Mouse (Mus musculus) hindbrain, embryonic 14.5 days (tissue): ENCODE measurements around the gene Dlgap4. TPM values are rescaled to one million over a fixed set of nuclear protein-coding genes. Genes with fewer than 3 reads are reported as not detected.

ENCODE experiments used
- ATAC-seq: fragments of 200-750 bp; cut with Nextera tagmentation; 2 replicates; pipeline ENCODE4 v1.8.0; 2017; ENCODE audit warnings: moderate number of reproducible peaks, mild to moderate bottlenecking, moderate TSS enrichment, moderate library complexity; ENCODE audit not compliant: low FRiP score
- DNase-seq: peaks from one replicate; pipeline ENCODE4 v3.0.0-alpha.2; 2015; ENCODE audit warnings: low spot score
- H3K27ac ChIP-seq: fragments of 300-500 bp; sonication (generic); 2 replicates; pipeline ENCODE4 v1.5.1; 2014; ENCODE audit warnings: mild to moderate bottlenecking, moderate library complexity
- H3K27me3 ChIP-seq: fragments of 300-500 bp; sonication (generic); 2 replicates; pipeline ENCODE4 v1.6.1; 2014; ENCODE audit warnings: mild to moderate bottlenecking, low read length, mixed read lengths; ENCODE audit not compliant: control insufficient read depth, insufficient read depth
- H3K36me3 ChIP-seq: fragments of 300-500 bp; sonication (generic); replicated peaks from 2 replicates; pipeline ENCODE4 v1.6.1; 2014; ENCODE audit not compliant: control insufficient read depth, insufficient read depth
- H3K4me1 ChIP-seq: fragments of 300-500 bp; sonication (generic); replicated peaks from 2 replicates; pipeline ENCODE4 v1.6.1; 2014; ENCODE audit warnings: antibody characterized with exemption, low read length, mixed read lengths; ENCODE audit not compliant: control insufficient read depth, insufficient read depth
- H3K4me2 ChIP-seq: fragments of 300-500 bp; sonication (generic); replicated peaks from 2 replicates; pipeline ENCODE4 v1.6.1; 2014; ENCODE audit warnings: mild to moderate bottlenecking, moderate library complexity
- H3K4me3 ChIP-seq: fragments of 300-500 bp; sonication (generic); replicated peaks from 2 replicates; pipeline ENCODE4 v1.5.1; 2014; ENCODE audit warnings: mild to moderate bottlenecking, low read length
- H3K9ac ChIP-seq: fragments of 300-500 bp; sonication (generic); 2 replicates; pipeline ENCODE4 v1.6.1; 2014
- H3K9me3 ChIP-seq: fragments of 300-500 bp; sonication (generic); 2 replicates; pipeline ENCODE4 v1.6.1; 2016; ENCODE audit warnings: low read length; ENCODE audit not compliant: control insufficient read depth
- WGBS: fragments of 180-500 bp; shearing (Covaris S2); extraction: QIAGEN DNeasy Blood & Tissue Kit; methylation state at CpG from one replicate; pipeline ENCODE4 v1.1.7; 2014; 5-methylcytosine and 5-hydroxymethylcytosine counted together
- polyA plus RNA-seq: library from polyadenylated mRNA; unstranded; fragments of >200 nt; fragmentation: Nextera tagmentation; extraction: Ambion mirVana; gene quantifications from 2 replicates; pipeline ENCODE4 v1.2.1, GENCODE M21; 2014

The Dlgap4 gene
- polyA plus RNA-seq, 1 experiment from 2014 or later: 220 TPM

DNA sequence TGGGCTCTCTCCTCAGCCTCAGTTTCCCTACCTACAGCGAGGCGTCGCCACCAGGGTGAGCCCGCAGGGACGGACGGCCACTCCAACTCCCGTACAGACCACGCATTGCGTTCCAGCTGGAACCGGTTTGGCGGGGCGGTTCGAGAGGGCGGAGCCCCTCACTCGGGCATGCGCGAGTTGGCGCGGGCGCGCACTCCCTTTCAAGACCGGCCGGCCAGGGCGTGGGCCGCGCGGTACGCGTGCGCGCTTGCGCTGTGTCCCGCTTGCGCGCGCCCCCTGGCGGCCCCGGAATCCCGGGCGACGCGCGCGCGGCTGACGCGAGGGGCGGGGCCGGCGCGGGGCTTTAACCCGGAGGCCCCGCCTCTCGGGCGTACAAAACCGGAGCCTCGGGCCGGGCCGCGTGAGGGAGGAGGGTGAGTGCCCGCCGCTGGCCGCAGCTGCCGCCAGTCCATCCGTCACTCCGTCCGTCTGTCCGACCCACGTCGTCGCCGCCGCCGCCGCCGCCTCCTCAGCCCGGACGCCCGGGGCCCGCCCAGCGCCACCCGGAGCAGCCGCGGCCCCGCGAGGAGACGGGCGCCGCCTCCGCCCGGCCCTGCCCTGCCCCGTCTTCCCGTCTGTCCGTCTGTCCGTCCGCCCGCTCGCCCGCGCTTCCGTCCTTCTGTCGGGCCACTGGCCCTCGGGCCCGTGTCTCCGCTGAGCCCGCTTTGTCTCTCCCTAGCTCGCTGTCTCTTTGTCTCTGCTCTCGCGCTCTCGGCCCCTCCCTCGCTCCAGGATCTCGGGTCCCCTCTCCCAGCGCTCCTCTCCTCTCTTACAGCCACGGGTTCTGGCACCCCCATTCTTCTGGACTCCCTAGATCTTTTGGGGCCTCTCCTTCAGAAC is 107.4 kb downstream of the Dlgap4 start:
- Histone ChIP-seq H3K4me2 (peak overlapping the region; percentile 85), H3K4me1 (peaks cover 55% of the 10 kb centered on the region), H3K9ac (peak overlapping the region; percentile 97), H3K4me3 (peak overlapping the region; percentile 91), H3K27ac (peak overlapping the region; percentile 95), H3K9me3 (no peaks in the 10 kb centered on the region), H3K27me3 (no peaks in the 10 kb centered on the region), H3K36me3 (no peaks in the 10 kb centered on the region)
- ATAC-seq (peak; percentile 89), DNase-seq (peak; percentile 98)
- under 1% methylated on average over 90 of the region's 114 CpGs for WGBS

DNA sequence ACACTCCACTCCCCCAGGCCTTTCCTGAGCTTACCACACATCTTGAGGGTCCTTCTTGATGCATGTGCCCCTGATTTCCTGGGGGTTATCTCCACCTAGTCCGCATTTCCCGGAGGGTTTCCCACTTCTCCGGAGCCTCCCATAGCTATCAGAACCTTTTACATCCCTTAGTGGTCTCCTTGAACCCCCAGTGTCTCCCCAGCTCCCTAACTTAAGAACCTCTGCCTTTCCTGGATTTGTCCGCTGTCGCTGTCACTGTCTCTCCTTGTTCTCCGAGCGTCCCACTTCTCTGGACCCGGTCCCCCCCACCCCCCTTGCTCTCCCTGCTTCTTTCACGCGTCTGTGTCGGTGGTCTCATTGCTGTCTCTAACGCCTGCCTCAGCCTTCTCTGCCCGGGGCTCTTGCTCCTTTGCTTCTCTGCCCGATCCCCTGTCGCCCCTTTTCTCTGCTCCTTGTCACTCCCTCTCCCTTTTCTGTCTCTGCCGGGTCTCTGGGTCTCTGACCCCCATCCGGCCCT is 108.1 kb downstream of the Dlgap4 start:
- no peaks in the 10 kb centered on the region for H3K27me3 ChIP-seq
- H3K27ac ChIP-seq: peak overlapping the region; percentile 95
- H3K9me3 ChIP-seq: no peaks in the 10 kb centered on the region
- H3K9ac ChIP-seq: peak overlapping the region; percentile 97
- WGBS: 0% methylated on average over 17 of the region's 17 CpGs
- ATAC-seq (no peak), DNase-seq (no peak)
- peak overlapping the region; percentile 91 for H3K4me3 ChIP-seq
- peak overlapping the region; percentile 85 for H3K4me2 ChIP-seq
- no peaks in the 10 kb centered on the region for H3K36me3 ChIP-seq
- H3K4me1 ChIP-seq: peaks cover 62% of the 10 kb centered on the region

DNA sequence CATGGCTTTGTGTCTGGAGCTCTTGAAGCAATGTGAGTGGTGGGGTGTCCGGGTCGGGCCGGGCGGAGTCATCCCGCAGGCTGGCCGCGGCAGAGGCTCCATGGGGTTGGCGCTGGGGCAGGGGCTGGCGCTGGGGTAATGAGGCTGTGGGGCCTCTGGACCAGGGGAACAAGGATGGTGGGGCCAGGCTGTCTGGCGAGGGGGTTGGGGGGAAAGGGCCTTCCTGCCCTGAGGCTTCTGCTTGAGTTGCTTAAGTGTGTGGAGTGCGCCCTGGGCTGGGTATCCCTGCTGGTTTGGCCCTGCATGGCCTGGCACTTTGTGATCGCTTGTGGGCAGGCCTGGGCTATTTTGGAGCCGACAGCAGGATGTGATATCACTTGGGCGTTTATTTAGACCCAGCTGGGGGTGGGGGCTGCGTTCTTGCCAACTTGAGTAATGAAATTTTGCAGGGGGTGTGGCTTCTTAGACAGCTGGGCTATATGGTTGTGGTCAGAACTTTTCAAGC is 108.6 kb downstream of the Dlgap4 start:
- no peaks in the 10 kb centered on the region for H3K9me3 ChIP-seq
- DNase-seq (peak; percentile 46), ATAC-seq (no peak)
- 1% methylated on average over 15 of the region's 15 CpGs for WGBS
- peak overlapping the region; percentile 85 for H3K4me2 ChIP-seq
- H3K27me3 ChIP-seq: no peaks in the 10 kb centered on the region
- peaks cover 62% of the 10 kb centered on the region for H3K4me1 ChIP-seq
- H3K36me3 ChIP-seq: no peaks in the 10 kb centered on the region
- H3K27ac ChIP-seq: peak overlapping the region; percentile 95
- peak overlapping the region; percentile 91 for H3K4me3 ChIP-seq
- peak overlapping the region; percentile 97 for H3K9ac ChIP-seq

DNA sequence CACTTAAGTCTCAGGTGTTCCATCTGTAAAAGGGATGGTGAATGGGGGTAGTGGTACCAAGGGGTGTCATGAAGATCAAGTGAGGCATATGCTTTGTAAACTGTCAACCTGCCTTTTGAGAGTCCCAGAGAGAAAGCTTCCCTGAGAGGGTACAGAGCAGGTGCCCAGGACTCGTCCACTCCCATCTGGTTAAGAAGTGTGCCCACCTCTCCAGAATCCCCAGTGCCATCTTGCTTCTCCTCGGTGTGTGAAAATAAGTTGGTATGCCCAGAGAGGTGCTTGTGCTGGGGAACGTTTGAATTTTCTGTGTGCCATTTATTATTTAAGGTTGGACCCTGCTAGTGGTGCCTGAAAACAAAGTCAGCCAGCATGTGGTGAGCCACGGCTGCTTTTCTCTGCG is 109.2 kb downstream of the Dlgap4 start:
- Histone ChIP-seq H3K36me3 (no peaks in the 10 kb centered on the region), H3K4me1 (peaks cover 59% of the 10 kb centered on the region), H3K27me3 (no peaks in the 10 kb centered on the region), H3K9ac (peak overlapping the region; percentile 97), H3K4me2 (peak overlapping the region; percentile 85), H3K27ac (no peak overlapping the region), H3K9me3 (no peaks in the 10 kb centered on the region), H3K4me3 (peak overlapping the region; percentile 91)
- DNase-seq (no peak), ATAC-seq (no peak)
- WGBS: 38% methylated on average over 5 of the region's 5 CpGs

DNA sequence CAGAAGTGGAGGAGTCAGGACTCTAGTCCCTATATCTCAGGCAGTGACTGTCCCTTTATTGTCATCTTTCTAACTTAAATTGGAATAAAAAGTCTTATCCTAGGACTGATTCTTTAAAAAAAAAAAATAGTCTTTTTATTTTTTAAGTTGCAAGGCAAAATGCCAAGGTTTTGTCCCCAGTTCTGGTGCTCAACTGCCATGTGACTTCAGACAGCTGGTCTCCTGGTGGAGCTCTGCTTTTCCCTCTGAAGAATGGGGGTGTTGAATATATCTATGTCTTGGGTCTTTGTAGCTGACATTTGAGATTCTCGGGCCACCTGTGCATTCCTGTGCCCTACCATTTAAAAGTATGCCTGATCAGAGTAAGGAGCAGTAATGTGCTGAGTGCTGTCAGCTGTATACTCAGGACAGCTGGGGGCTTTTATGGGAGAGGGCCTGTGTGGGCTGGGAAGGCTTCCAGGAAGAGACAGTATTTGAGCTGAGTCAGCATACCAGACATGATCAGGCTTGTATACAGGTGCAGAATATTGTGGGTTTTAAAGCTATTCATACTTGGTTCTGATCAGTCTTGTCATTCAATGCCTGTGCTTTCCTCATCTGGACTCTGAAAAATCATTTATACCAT is 110.5 kb downstream of the Dlgap4 start:
- no peak for ATAC-seq
- 77% methylated on average over 1 of the region's 1 CpGs for WGBS
- Histone ChIP-seq H3K9me3 (no peaks in the 10 kb centered on the region), H3K4me1 (peaks cover 58% of the 10 kb centered on the region), H3K9ac (peak overlapping the region; percentile 6; the same call in 1 of the 2 replicates), H3K4me2 (peak overlapping the region; percentile 85), H3K27me3 (no peaks in the 10 kb centered on the region), H3K4me3 (peak overlapping the region; percentile 5; the same call in 1 of the 2 replicates), H3K36me3 (peaks cover 10% of the 10 kb centered on the region), H3K27ac (no peak overlapping the region)
- DNase-seq: no peak

DNA sequence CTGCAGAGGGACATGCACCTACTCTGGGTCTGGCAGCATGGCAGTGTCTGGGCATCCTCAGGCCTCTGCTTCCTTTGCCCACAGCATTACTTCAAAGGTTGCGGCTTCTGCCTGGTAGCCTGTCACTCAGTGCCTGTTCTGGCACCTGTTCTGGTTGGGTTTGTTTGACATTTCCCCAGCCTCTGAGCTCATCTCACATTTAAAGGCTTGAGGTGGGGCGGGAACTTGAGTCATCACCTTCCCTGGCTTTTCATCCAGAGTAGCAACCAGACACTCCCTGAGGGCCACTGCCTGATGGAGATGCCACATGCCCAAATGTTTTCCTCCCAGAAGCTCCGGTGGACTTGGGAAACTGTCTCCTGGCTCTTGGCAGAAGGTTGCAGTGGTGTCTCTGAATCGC is 111.4 kb downstream of the Dlgap4 start:
- H3K9me3 ChIP-seq: no peaks in the 10 kb centered on the region
- WGBS: 81% methylated on average over 4 of the region's 4 CpGs
- H3K4me3 ChIP-seq: no peak overlapping the region
- peaks cover 14% of the 10 kb centered on the region for H3K36me3 ChIP-seq
- no peak overlapping the region for H3K9ac ChIP-seq
- no peaks in the 10 kb centered on the region for H3K27me3 ChIP-seq
- peak overlapping the region; percentile 8; the same call in 1 of the 2 replicates for H3K4me2 ChIP-seq
- H3K27ac ChIP-seq: no peak overlapping the region
- no peak for ATAC-seq
- H3K4me1 ChIP-seq: peaks cover 57% of the 10 kb centered on the region
- DNase-seq: no peak

DNA sequence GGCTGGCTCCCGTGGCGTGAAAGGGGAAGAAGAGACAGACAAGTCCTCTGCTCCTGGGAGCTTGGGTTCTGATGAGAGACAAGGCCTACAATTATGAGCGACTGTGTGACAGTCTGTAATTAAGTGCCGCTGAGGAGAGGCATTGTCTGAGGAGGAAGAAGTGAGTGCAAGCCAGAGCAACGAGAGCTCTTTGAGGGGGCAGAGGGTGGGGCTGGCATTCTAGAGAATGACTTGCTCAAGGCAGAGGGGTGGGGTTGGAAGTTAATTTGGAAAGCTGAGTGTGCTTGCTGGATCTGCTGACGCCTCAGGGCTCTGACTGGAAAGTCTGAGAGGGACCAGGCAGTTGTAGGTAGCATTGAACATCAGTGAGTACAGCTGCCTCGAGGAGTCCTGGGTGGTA is 112.8 kb downstream of the Dlgap4 start:
- Histone ChIP-seq H3K9me3 (no peaks in the 10 kb centered on the region), H3K9ac (peak overlapping the region; percentile 28; the same call in 1 of the 2 replicates), H3K27me3 (no peaks in the 10 kb centered on the region), H3K4me1 (peaks cover 57% of the 10 kb centered on the region), H3K27ac (peak overlapping the region; percentile 66), H3K4me3 (no peak overlapping the region), H3K36me3 (peaks cover 14% of the 10 kb centered on the region), H3K4me2 (peak overlapping the region; percentile 37)
- DNase-seq (no peak), ATAC-seq (no peak)
- 21% methylated on average over 7 of the region's 7 CpGs for WGBS

DNA sequence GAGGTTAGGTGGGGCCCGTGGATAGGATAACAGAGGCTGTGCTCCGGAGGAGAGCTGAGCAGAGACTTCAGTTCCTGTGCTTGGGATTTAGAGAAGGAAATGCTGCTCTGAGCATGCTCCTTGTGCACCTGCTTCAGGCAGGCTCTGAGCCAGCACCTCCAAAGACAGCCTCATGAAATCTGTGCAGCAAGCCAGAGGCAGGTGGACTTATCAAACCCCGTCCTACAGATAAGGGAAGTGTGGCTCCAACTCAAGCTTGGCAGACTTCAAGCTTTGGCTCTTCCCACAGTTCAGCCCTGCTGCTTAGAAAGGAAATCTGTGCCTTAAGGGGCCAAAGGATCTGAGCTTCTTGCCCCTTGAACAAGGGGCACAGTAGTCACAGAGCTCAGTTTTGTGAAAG is 113.4 kb downstream of the Dlgap4 start:
- Histone ChIP-seq H3K4me3 (no peak overlapping the region), H3K27me3 (no peaks in the 10 kb centered on the region), H3K9ac (peak overlapping the region; percentile 28; the same call in 1 of the 2 replicates), H3K27ac (peak overlapping the region; percentile 57), H3K9me3 (no peaks in the 10 kb centered on the region), H3K36me3 (peaks cover 14% of the 10 kb centered on the region), H3K4me2 (peak overlapping the region; percentile 37), H3K4me1 (peaks cover 57% of the 10 kb centered on the region)
- DNase-seq (no peak), ATAC-seq (no peak)
- WGBS: 66% methylated on average over 3 of the region's 3 CpGs
